Comparison of ENCODE assay signal across 8 mouse cellular contexts in genomic region chr8:116978052-116978451, GRCm38 (mm10). TPM values are rescaled to one million over a fixed set of nuclear protein-coding genes. Genes with fewer than 3 reads are reported as not detected.
DNase-seq lines count a peak whose midpoint lies in the region; ATAC-seq and TF ChIP-seq lines count a peak whose summit lies in the region.

No protein-coding gene starts in this region.

- H3K27ac ChIP-seq in layer of hippocampus, adult 2 months, result peak overlapping the region; percentile 80; the same call in 1 of the 2 replicates
- H3K27ac ChIP-seq in hindbrain, embryonic 15.5 days (replicated peaks), result peak overlapping the region; percentile 75; the same call in 1 of the 2 replicates
- 0 out of 2 replicates have a peak overlapping the region, but pooled peaks have one; percentile 38 for H3K27ac ChIP-seq in midbrain, postnatal 0 days (ENCODE audit: low read depth, low read length)

- peak overlapping the region; percentile 90 for H3K4me3 ChIP-seq in layer of hippocampus, adult 2 months
- peak overlapping the region; percentile 74 for H3K4me3 ChIP-seq in hindbrain, embryonic 15.5 days
- H3K4me3 ChIP-seq in midbrain, postnatal 0 days (ENCODE audit: low read depth, low read length), result peak overlapping the region; percentile 83

- H3K9me3 ChIP-seq in hindbrain, embryonic 15.5 days, result no peaks in the 10 kb centered on the region
- no peaks in the 10 kb centered on the region for H3K9me3 ChIP-seq in midbrain, postnatal 0 days (ENCODE audit: low read length)

- peaks cover 12% of the 10 kb centered on the region for H3K4me1 ChIP-seq in hindbrain, embryonic 15.5 days (replicated peaks)
- no peaks in the 10 kb centered on the region for H3K4me1 ChIP-seq in midbrain, postnatal 0 days (ENCODE audit: insufficient read depth, low read length)

- no peaks in the 10 kb centered on the region for H3K27me3 ChIP-seq in hindbrain, embryonic 15.5 days
- no peaks in the 10 kb centered on the region for H3K27me3 ChIP-seq in midbrain, postnatal 0 days (ENCODE audit: insufficient read depth, low read length)

- H3K36me3 ChIP-seq in hindbrain, embryonic 15.5 days, result peaks cover 7% of the 10 kb centered on the region; the same call in 1 of the 2 replicates
- no peaks in the 10 kb centered on the region; the same call in 1 of the 2 replicates for H3K36me3 ChIP-seq in midbrain, postnatal 0 days (ENCODE audit: insufficient read depth, low read length)

- ATAC-seq in common myeloid progenitor, adult 5-6 weeks (replicated peaks; ENCODE audit: low read depth, poor library complexity, severe bottlenecking), result peak; percentile 2; the same call in 1 of the 2 replicates
- ATAC-seq in hindbrain, embryonic 15.5 days (ENCODE audit: low FRiP score, low read depth), result no peak
- ATAC-seq in midbrain, postnatal 0 days (ENCODE audit: low FRiP score), result no peak

- H3K4me2 ChIP-seq in hindbrain, embryonic 15.5 days, result peak overlapping the region; percentile 89
- peak overlapping the region; percentile 80 for H3K4me2 ChIP-seq in midbrain, postnatal 0 days (ENCODE audit: low read depth, low read length, poor library complexity, severe bottlenecking)

- WGBS in hindbrain, embryonic 15.5 days, result 33% methylated on average over 8 of the region's 8 CpGs
- WGBS in midbrain, postnatal 0 days, result 32% methylated on average over 8 of the region's 8 CpGs

- H3K9ac ChIP-seq in hindbrain, embryonic 15.5 days, result peak overlapping the region; percentile 41
- H3K9ac ChIP-seq in midbrain, postnatal 0 days (replicated peaks; ENCODE audit: low read length, poor library complexity, severe bottlenecking), result peak overlapping the region; percentile 47

- no peak for TF ChIP-seq CTCF in layer of hippocampus, adult 2 months (conservative IDR thresholded peaks at IDR 0.05)
- no peak for TF ChIP-seq CTCF in midbrain, postnatal 0 days (IDR thresholded peaks at IDR 0.05)

- no peak for DNase-seq in layer of hippocampus, adult 2 months (ENCODE audit: low spot score in 2 of 2)
- no peak for DNase-seq in layer of hippocampus, adult 9-10 months (ENCODE audit: low spot score)
- DNase-seq in midbrain, postnatal 0 days (ENCODE audit: low spot score), result no peak
- no peak for DNase-seq in urinary bladder, postnatal 36 days (ENCODE audit: low spot score in 2 of 2)
- no peak for DNase-seq in retina, embryonic 14.5 days (ENCODE audit: low spot score)
- DNase-seq in cerebellum, adult 11-12 months, result no peak

RNA-seq across cellular contexts. Expression of gene 1700030J22Rik, which starts 0.7 kb away (rescaled TPM):
- total RNA-seq in layer of hippocampus, adult 2 months (2021), result 1 to 10 TPM; 6.9 to 7.5 TPM
- 0.05 TPM in 1 of 2 replicates, not detected in the other for total RNA-seq in common myeloid progenitor, adult 5-6 weeks (2017)
- 8.1 and 8.5 TPM in 2 replicates for polyA plus RNA-seq in hindbrain, embryonic 15.5 days (2015; fragmentation: Nextera tagmentation; extraction: Ambion mirVana)
- total RNA-seq in midbrain, postnatal 0 days (2014; rRNA removed), result 6.1 and 11.0 TPM in 2 replicates
- 7.8 and 8.4 TPM in 2 replicates for polyA plus RNA-seq in midbrain, postnatal 0 days (2015; fragmentation: Nextera tagmentation; extraction: Ambion mirVana)

RNA-seq across cellular contexts. Expression of gene Gcsh, which starts 15.3 kb away (rescaled TPM):
- 10 to 100 TPM; 39.9 to 42.9 TPM for total RNA-seq in layer of hippocampus, adult 2 months (2021)
- 76.5 and 87.6 TPM in 2 replicates for total RNA-seq in common myeloid progenitor, adult 5-6 weeks (2017)
- polyA plus RNA-seq in hindbrain, embryonic 15.5 days (2015; fragmentation: Nextera tagmentation; extraction: Ambion mirVana), result 96.8 and 99.1 TPM in 2 replicates
- 46.5 and 53.8 TPM in 2 replicates for total RNA-seq in midbrain, postnatal 0 days (2014; rRNA removed)
- polyA plus RNA-seq in midbrain, postnatal 0 days (2015; fragmentation: Nextera tagmentation; extraction: Ambion mirVana), result 93.9 and 106 TPM in 2 replicates

RNA-seq across cellular contexts. Expression of gene Atmin, which starts 34.9 kb away (rescaled TPM):
- total RNA-seq in layer of hippocampus, adult 2 months (2021), result 10 to 100 TPM; 41.6 to 42.2 TPM
- 10.3 and 17.7 TPM in 2 replicates for total RNA-seq in common myeloid progenitor, adult 5-6 weeks (2017)
- 19.3 and 22.7 TPM in 2 replicates for polyA plus RNA-seq in hindbrain, embryonic 15.5 days (2015; fragmentation: Nextera tagmentation; extraction: Ambion mirVana)
- 45.3 and 47.1 TPM in 2 replicates for total RNA-seq in midbrain, postnatal 0 days (2014; rRNA removed)
- polyA plus RNA-seq in midbrain, postnatal 0 days (2015; fragmentation: Nextera tagmentation; extraction: Ambion mirVana), result 20.1 and 22.7 TPM in 2 replicates

RNA-seq across cellular contexts. Expression of gene Cenpn, which starts 56.5 kb away (rescaled TPM):
- total RNA-seq in layer of hippocampus, adult 2 months (2021), result 1 to 10 TPM; 1.5 to 1.7 TPM
- 35.8 and 48.2 TPM in 2 replicates for total RNA-seq in common myeloid progenitor, adult 5-6 weeks (2017)
- 10.1 and 11.1 TPM in 2 replicates for polyA plus RNA-seq in hindbrain, embryonic 15.5 days (2015; fragmentation: Nextera tagmentation; extraction: Ambion mirVana)
- total RNA-seq in midbrain, postnatal 0 days (2014; rRNA removed), result 2.6 and 3.3 TPM in 2 replicates
- polyA plus RNA-seq in midbrain, postnatal 0 days (2015; fragmentation: Nextera tagmentation; extraction: Ambion mirVana), result 4.2 and 5.8 TPM in 2 replicates

RNA-seq across cellular contexts. Expression of gene Cmc2, which starts 56.8 kb away (rescaled TPM):
- total RNA-seq in layer of hippocampus, adult 2 months (2021), result 10 to 100 TPM; 11.9 to 13.5 TPM
- 64.4 and 73.8 TPM in 2 replicates for total RNA-seq in common myeloid progenitor, adult 5-6 weeks (2017)
- polyA plus RNA-seq in hindbrain, embryonic 15.5 days (2015; fragmentation: Nextera tagmentation; extraction: Ambion mirVana), result 28.3 and 35.3 TPM in 2 replicates
- 8.8 and 16.8 TPM in 2 replicates for total RNA-seq in midbrain, postnatal 0 days (2014; rRNA removed)
- polyA plus RNA-seq in midbrain, postnatal 0 days (2015; fragmentation: Nextera tagmentation; extraction: Ambion mirVana), result 24.8 and 24.9 TPM in 2 replicates
